Mouse (Mus musculus) layer of hippocampus, postnatal 10 days (tissue): ENCODE data around the gene Hsf4. TPM values are rescaled to one million over a fixed set of nuclear protein-coding genes. Genes with fewer than 3 reads are reported as not detected.

Source experiments
- microRNA-seq, 2 experiments: library from miRNA; unstranded; fragments of <30 nt; microRNA quantifications; one replicate each; pipeline ENCODE4 v1.2.0; 2021
- total RNA-seq, 2 experiments: library from RNA; stranded (reverse); gene quantifications; 2 replicates each; pipeline ENCODE4 v1.2.3; 2021

Hsf4 gene
- total RNA-seq, 2 experiments from 2014 or later: 0.57 to 0.83 TPM

Small RNA genes within 50 kb of the gene (microRNA-seq; reads per million reads assigned to microRNA genes)
- gene Gm27320: 0 reads per million in 2 experiments
- gene Mir328: 3,580 to 3,773 reads per million in 2 experiments

Other genes starting within 250 kb of the Hsf4 start
- not detected for gene Ces3a, start 221.2 kb upstream of the Hsf4 start, total RNA-seq
- not detected for gene Ces3b, start 186.0 kb upstream of the Hsf4 start, total RNA-seq
- gene Ces4a, start 138.0 kb upstream of the Hsf4 start, total RNA-seq: not detected
- 10 to 100 TPM; 32.1 to 35.7 TPM for gene Cbfb, start 99.1 kb upstream of the Hsf4 start, total RNA-seq
- 10 to 100 TPM; 24.5 to 26.6 TPM for gene D230025D16Rik, start 44.7 kb upstream of the Hsf4 start, total RNA-seq
- 1 to 10 TPM; 3.4 to 4.2 TPM for gene B3gnt9, start 14.6 kb upstream of the Hsf4 start, total RNA-seq
- gene Tradd, start 5.2 kb upstream of the Hsf4 start, total RNA-seq: 1 to 10 TPM; 6.5 to 8.9 TPM
- gene Fbxl8, start 5.2 kb upstream of the Hsf4 start, total RNA-seq: under 1 TPM; 0.45 to 0.87 TPM
- gene Nol3, start 6.3 kb downstream of the Hsf4 start, total RNA-seq: 1 to 10 TPM; 3.6 to 3.7 TPM
- 10 to 100 TPM; 60.0 to 60.5 TPM for gene 4931428F04Rik, start 20.1 kb downstream of the Hsf4 start, total RNA-seq
- gene Exoc3l, start 26.3 kb downstream of the Hsf4 start, total RNA-seq: 1 to 10 TPM; 3.7 to 5.9 TPM
- 10 to 100 TPM; 31.9 to 33.5 TPM for gene E2f4, start 27.9 kb downstream of the Hsf4 start, total RNA-seq
- 1 to 10 TPM; 1.2 to 2.0 TPM for gene Elmo3, start 35.8 kb downstream of the Hsf4 start, total RNA-seq
- gene Lrrc29, start 56.5 kb downstream of the Hsf4 start, total RNA-seq: 1 to 10 TPM; 4.9 to 6.7 TPM
- 10 to 100 TPM; 43.4 to 46.6 TPM for gene Tmem208, start 56.6 kb downstream of the Hsf4 start, total RNA-seq
- 1 to 10 TPM; 3.3 to 3.6 TPM for gene Fhod1, start 78.2 kb downstream of the Hsf4 start, total RNA-seq
- gene Slc9a5, start 79.0 kb downstream of the Hsf4 start, total RNA-seq: 10 to 100 TPM; 11.6 to 13.6 TPM
- 1 to 10 TPM; 1.8 to 1.9 TPM for gene Plekhg4, start 103.5 kb downstream of the Hsf4 start, total RNA-seq
- gene Kctd19, start 143.7 kb downstream of the Hsf4 start, total RNA-seq: not detected
- 1 to 10 TPM in 1 of 2 experiments, under 1 TPM in 1; 0.98 to 1.4 TPM for gene Lrrc36, start 143.8 kb downstream of the Hsf4 start, total RNA-seq
- 10 to 100 TPM; 34.5 to 40.0 TPM for gene Tppp3, start 201.7 kb downstream of the Hsf4 start, total RNA-seq
- gene Zdhhc1, start 227.1 kb downstream of the Hsf4 start, total RNA-seq: 10 to 100 TPM; 17.5 to 20.4 TPM
- under 1 TPM in 1 of 2 experiments, not detected in 1; 0.18 TPM for gene Hsd11b2, start 249.0 kb downstream of the Hsf4 start, total RNA-seq